Mouse (Mus musculus): ENCODE measurements around the gene Krtcap2.
A peak's percentile ranks its signal among the peaks of the same experiment; 100 is the strongest.

Gene Krtcap2

DNA sequence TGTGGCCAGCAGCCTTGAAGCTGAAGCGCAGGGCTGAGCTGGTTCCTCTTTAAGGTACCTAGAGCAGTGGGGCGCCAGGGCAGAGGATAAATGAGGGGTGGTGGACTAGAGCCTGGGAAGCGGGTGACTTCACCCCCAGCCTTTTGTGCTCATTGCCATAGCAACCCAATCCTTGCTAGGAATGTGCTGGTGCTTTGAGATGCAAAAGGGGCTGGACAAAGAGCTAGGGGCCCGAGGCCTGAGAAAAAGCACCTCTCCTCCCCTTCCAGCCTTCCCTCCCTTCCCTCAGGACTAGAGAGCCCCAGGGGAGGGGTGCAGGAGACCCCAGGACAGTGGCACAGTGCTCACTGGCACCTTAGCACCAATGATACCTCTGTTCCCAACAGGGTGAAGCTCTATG lies 19.8 kb upstream of the Krtcap2 start:
- no peak for DNase-seq

DNA sequence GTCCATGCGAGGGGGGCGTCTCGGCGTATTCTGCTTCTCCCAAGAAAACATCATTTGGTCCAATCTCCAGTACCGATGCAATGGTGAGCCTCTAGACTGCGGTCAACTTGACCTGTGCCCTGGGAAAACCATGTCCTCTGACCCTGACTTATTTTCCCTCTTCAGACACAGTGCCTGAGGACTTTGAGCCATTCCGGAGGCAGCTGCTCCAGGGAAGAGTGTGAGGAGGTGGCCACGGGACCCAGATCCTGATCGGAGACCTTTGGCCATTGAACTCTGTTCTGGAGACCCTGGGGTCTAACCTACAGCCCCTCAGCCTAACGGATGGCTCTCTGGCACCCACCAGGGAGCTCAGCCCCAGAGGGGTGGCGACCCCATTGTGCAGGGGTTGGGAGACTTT lies 19.4 kb upstream of the Krtcap2 start:
- DNase-seq = no peak

DNA sequence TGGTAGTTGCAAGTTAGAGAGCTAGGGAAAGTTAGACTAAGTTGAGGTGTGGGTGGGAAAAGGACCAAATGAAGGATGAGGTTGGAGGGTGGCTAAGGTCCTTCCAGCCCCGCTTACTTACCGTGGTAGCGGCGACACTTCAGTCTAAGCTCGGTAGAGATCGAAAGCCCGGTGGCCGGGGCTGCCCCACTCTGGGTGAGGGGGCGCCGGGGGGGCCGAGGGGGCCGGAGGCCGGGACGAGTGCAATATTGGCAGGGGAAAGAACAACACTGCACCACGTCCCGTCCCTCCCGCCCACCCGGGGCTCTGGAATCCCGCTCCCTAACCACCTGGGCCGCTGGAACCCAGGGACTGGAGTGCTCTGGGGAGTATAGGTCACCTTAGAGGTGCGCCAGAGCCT lies 18.9 kb upstream of the Krtcap2 start, which contains the start of gene Mtx1:
Mtx1 (minus strand) TSS at position 189 of the 400 bp plus-strand sequence.
- no peak for DNase-seq

DNA sequence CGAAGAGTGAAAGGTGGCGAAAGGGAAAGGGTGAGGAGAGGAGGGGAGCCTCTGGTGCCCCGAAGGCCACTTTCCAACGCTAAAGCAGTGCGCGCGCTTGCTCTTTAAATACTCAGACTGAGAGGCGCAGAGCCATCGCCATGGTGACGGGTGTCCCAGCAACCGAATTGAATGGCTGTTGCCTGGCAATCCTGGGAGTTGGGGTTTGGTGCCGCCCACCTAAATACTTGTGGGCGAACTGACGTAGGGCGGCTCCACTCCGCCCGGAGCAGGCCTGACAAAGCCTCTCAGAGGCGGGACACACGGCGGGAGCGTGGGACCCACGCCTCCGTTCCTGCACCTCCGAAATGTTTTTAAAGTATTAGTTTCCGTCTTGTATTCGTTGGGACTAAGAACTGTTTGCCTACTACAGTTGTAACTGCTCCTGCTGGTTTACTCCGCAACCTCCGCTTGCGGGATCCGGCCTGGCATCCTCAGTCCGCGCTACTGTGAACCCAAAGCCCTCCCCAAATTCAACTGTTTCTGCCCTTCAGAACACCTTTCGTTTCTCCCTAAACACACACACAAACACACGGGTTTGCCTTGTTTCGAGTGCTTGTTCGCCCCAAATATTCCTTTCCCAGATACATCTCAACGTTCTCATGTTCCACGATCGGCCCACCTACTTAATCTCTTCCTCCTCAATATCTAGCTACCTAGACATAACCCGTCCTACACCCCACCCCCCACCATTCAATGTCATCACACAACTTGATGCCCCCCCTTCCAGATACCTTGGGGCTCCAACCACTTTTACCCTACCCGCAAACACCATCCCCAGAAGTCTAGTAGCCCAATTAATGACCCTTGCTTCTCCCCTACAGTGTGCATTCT lies 18.2 kb upstream of the Krtcap2 start:
- DNase-seq = peak; percentile 94 to 96

DNA sequence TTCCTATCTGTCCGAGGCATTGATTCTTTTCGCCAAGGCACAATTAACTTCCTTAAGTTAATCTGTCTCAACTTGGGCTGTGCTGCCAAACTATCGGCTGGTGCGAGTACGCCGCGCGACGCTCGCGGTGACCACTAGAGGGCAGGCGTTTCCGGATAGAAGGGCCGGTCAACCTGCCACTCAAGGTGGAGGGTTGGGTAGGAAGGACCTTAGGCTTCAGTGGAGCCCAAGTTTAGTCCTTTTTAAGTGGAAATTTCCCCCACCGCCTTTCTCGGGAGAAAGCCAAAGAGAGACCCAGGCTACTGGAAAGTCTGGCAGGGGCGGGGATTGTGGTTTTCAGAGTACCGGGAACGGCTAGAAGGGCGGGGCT lies 17.6 kb upstream of the Krtcap2 start:
- peak; percentile 91 to 93 for DNase-seq

DNA sequence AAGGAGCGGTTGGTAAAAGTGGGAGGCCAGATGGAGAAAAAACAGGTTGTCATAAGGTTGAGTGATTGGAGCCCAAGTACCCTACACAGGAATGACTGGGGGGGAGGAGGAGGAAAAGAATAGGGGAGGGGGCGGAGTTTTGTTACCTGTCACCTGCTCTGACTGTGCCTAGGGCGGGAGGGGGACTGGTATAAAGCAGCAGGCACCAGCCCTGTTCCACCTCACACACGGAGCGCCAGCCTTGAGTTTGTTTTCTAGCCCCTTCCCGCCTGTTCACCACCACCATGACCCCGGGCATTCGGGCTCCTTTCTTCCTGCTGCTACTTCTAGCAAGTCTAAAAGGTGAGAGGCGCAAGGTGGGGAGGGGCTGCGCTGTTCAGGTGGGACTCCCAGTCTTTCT lies 16.9 kb upstream of the Krtcap2 start, which contains the start of gene Muc1:
Muc1 (plus strand) TSS at position 222 of the 400 bp plus-strand sequence.
- peak; percentile 74 to 77 for DNase-seq

DNA sequence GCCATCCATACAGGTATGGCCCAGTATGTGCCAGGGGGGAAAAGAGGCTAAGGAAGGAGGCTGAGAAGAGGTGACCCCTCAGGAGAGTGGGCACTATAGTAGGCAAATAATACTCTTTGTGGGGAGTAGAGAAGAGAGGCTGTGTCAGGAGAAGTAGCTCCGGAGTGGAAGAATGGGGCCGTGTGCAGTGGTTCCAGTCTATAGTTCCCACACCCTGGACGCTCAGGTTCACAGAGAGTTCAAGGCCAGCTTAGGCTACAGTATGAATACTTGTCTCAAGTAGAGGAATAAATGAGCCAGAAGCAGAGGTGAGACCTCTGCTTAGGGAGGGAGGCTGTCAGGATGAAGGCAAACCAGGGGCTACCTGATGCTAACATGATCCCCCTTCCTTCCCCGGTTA lies 16.5 kb upstream of the Krtcap2 start:
- DNase-seq = no peak

DNA sequence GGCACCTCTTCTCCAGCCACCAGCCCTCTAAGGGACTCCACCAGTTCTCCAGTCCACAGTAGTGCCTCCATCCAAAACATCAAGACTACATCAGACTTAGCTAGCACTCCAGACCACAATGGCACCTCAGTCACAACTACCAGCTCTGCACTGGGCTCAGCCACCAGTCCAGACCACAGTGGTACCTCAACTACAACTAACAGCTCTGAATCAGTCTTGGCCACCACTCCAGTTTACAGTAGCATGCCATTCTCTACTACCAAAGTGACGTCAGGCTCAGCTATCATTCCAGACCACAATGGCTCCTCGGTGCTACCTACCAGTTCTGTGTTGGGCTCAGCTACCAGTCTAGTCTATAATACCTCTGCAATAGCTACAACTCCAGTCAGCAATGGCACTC lies 15.2 kb upstream of the Krtcap2 start:
- DNase-seq = no peak

DNA sequence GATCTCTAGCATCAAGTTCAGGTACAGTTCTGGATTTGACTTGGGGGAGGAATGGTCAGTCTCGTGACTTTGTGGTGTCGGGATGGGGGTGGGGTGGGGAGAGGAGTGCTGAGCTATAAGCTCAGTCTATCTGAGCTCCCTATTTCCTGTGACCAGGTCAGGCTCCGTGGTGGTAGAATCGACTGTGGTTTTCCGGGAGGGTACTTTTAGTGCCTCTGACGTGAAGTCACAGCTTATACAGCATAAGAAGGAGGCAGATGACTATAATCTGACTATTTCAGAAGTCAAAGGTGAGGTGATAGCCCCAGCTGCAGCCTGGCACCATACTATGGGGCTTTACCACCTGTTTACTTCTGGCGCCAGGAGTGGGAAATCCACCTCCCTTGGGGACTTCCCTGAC lies 14.4 kb upstream of the Krtcap2 start:
- no peak for DNase-seq

DNA sequence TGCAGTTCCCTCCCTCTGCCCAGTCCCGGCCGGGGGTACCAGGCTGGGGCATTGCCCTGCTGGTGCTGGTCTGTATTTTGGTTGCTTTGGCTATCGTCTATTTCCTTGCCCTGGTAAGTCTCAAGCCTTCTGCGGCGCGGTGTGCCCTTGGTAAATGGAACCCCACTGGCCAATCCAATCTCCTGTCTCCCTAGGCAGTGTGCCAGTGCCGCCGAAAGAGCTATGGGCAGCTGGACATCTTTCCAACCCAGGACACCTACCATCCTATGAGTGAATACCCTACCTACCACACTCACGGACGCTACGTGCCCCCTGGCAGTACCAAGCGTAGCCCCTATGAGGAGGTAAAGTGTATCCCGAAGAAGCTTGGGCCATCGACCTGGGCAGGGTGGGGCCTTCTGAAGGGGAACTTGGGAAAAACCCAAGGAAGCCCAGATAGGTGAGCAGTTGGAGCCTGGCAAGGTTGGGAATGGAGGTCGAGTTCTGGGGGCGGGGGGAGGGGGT lies 13.9 kb upstream of the Krtcap2 start:
- DNase-seq = no peak

DNA sequence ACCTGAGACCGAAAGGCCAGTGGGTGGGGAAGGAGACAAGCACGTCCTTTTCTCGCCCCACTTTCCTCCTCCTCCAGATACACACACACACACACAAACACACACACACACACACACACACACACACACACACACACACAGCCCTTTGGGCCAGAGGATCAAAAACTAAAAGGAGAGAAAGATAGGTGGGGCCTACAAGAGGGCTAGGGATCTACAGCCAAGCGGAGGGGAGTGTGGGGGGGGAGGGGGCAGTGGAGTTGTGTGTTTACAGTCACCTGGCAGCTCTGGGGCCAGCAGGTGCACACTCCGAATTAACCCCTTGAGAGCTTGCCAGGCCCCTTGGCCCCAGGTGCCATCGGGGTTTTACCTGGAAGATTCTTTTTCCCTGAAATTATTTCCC lies 13.2 kb upstream of the Krtcap2 start:
- DNase-seq = no peak

DNA sequence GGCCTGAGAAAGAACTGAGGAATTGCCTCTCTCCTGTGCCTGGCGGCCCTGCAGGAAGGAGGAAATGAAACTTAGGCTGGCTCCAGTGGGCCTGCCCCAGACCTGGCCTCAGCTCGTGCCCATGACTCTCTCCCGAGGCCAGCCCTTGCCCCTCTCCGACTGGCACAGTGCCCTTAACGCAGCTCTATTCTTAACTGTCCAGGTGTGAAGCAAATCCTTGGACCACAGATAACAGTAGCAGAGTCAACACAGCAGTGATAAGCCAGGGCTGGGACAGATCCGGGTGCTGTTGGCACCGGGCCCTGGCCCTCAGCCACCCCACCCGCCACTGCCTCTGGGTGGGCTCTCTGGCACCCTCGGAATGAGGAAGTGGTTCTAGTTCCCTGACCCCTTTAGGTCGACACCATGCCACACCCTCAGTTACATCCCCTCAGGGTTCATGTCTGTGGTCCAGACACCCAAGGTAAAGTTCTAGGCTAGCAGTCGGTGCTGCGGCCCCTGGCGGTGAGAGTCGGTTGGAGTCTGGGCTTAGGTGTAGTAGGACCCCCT lies 12.1 kb upstream of the Krtcap2 start:
- DNase-seq = peak; percentile 73 to 82

DNA sequence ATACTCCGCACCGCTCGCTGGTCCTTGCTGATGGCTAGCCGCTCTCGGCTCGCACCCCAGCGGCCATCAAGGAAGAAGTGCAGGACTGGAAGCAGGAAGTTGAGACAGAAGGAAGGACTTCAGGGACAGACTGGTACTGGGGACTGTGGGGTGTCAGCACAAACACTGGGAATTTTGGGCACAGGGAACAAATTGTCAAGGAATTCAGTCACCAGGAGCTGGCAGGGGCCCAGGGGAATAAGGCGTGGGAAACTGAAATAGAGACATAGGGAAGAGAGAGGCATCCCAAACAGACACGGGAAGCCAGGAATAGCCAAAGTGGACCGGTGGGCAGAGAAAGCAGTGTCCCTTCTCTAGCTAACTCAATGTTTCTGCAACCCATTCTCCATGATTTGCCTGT lies 9.2 kb upstream of the Krtcap2 start:
- no peak for DNase-seq

DNA sequence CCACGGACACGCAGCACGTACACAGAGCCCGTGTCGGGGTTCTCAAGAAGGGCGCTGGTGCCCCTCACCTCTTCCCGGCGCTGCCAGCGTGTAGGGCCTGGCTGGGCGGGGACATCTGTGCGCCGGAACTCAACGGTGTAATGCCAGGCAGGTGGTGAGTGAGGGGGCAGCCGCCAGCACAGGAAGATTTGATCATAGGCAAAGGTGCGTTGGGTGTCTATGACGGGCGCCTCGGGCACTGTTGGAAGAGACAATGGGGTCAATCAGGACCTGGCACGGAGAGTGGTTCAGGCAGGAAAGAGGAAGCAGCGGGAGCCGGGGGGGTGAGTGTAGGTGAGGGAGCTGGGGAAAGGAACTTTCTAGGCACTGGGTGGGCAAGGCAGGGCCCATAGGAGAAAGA lies 8.1 kb upstream of the Krtcap2 start:
- DNase-seq = peak in 1 of 2 experiments; percentile 41

DNA sequence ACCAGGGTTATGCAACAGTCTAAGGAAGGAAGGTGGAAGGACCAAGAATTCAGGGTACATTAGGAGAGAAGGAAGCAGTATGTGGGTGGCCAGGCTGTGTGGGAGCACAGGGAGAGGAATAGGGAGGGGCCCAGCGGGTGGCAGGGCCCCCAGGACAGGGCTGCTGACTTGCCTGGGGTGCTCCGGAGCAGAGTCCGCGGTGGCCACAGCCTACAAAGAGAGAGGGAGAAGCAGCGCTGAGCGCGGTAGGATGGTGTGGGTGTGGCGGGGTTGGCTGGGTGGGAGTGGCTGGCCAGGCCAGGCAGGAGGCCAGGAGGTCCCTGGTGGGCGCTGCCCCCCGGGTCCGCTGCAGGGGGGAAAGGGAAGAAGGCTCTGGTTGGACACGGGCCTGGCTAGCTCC lies 7.3 kb upstream of the Krtcap2 start:
- DNase-seq = peak in 1 of 2 experiments; percentile 31

DNA sequence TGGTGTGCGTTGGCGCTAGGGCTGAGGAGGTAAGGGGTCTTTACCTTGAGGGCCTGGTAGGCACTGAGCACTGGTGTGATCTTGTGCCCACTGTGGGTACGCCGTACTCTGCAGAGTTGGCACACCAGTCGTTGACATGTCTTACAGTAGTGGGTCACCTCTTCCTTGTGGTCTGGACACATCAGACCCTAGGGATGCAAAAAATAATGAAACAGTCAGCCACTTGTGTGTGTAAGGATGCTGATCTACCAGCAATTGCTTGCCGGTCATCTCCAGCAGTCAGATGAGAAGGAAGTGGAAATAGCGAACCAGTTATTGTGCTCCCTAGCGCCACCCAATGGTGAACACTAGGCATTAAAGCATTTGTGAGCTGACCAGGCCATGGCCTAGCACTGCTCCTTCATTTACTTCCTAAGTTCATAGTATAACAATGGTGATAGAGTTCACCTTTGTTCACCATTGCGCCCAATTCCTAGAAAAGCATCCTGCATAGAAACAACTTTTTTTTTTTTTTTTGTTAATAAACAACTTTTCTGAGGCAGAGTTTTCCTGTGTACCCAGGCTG lies 3.4 kb upstream of the Krtcap2 start:
- DNase-seq = peak; percentile 70 to 77

DNA sequence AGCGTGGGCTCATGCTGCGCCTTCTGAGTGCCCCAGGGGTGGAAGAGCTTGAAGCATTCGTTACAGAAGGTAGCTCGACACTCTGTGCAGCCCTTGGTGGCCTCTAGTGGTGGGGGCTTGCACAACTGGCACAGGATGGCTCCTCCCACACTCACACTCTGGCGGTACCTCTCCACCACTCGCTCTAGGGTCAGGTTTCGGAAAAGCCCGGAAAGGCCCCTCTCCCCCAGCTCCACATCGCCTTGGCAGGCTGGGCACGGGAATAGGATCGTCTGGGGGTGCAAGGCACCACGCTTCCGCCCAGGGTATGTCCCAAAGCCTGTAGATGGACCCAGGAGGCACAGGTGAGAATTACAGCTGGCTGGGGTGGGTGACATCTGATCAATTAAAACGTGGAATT lies 2.2 kb upstream of the Krtcap2 start:
- peak; percentile 82 to 86 for DNase-seq

DNA sequence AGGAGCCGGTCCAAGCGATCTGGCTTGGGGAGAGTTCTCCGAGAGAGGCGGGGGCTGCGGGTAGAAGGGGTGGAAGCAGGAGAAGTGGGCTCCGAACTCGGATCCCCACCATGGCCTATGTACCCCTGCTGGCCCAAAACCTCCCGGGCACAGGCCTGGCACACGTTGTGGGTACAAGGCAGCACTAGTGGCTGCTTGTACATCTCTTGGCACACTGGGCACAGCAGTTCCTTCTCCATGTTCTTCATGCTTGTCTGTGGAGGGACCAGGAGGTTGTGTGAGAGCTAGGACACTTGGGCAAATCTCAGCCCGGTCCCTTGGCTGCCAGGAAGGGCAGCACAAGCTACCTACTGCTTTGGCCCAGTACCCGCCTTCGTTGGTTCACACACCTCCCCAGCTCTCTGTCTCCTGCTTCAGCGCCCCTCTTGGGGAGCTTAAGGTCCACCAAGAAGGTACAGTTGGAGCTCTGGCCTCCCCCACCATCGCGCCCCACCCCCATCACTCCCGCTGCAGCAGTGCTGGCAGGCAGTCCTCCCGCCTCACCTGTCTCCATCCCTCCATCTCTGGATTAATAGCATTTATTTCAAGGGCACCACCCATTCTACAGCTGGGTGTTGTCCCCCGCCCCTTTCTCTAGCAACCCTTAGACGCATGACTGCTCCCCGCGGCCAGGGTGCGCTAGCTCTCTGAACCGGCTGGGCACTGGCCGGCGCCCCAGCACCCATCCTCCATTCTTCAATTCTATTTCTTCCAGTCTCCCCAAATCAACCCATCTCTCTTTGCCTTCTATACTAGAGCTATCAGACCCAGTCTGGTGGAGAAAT lies 1.4 kb upstream of the Krtcap2 start:
- DNase-seq = peak in 1 of 2 experiments; percentile 45

DNA sequence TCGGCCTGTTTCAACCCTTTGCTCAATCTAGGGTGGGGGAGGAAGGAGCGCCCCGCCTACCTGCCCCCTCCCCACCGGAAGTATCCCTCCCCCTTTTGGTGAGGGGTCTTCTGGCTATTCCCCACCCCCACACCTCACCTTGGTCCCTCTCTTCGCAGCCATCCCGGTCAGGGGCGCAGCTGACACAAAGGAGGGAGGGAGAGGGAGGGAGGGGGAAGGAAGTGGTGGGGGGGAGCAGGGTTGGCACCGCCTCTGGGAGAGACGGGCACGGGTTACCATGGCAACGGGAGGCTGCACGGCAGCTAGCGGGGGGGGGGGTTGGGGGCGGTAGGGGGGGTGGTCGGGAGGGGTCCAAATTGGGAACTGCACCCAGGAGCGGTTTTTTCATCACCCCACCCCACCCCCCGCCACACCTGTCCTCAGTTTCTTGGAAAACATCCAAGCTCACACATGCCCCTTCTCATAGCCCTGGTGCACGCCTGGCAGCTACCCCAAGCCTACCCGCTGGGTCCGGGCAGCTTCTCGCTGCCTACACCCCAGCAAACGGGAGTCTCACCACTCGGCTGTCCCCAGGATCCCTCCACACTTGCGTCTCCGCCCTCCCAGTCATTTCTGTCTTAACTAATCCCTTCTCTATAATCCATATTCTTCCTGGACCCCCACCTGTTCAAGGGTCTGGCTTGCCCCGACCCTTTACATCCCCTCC lies 631 bp upstream of the Krtcap2 start:
- DNase-seq = peak in 1 of 2 experiments; percentile 20

DNA sequence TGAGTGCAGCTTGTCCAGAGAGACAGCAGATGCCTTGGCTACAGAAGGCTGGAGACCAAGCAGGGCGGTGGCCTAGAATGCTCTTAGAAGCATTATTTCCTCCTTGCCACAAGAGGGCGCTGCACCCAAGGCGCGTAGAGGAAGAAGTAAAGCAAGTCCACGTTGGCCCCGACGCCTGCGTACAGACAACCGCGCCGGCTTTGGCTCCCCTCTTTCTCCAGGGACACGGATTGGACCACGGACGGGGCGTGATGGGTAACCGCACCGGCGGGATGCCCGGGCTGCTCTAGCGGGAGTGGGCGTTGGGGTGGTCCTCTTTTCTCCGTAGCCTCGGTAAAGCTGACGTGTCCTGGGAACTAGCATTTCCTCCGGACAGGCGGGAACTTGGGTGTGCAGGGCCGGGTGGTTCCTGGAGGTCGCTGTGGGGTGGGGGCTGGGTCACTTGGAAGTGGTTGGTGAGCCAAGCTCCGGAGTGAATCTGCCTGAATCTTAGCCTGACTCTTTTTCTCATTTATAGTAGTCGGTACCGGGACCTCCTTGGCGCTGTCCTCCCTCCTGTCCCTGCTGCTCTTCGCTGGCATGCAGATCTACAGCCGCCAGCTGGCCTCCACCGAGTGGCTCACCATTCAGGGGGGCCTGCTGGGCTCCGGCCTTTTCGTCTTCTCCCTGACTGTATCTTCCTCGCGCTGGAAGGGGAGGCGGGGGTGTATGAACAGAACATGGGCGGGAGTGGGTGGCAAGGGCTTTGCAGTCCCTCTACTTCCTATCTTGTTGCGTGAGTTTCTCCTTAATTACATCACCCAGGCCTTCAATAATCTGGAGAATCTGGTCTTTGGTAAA lies 715 bp downstream of the Krtcap2 start, which contains the start of gene Trim46:
Trim46 (minus strand) TSS at position 49 of the 840 bp plus-strand sequence.
- DNase-seq = peak; percentile 89 to 92

DNA sequence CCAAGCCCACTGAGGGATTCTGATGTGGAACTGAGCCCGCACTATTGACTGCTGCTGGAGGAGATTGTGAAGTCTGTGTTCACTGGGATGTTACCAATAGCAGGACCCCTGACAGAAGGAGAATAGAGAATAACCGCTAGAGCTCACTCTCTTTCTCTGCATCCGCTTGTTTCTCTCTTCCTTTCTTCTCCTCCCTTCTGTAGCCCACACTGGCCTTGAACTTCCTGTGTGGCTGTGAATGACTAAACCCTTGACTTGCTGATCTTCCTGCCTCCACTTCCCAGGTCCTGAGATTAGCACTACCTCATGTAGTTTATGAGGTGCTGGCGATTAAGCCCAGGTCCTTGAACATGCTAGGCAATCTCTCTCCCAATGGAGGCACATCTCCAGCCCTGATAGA lies 1.7 kb downstream of the Krtcap2 start:
- no peak for DNase-seq
